Mouse (Mus musculus) naive thymus-derived CD4-positive, alpha-beta T cell, adult 2 months (primary cell): ENCODE measurements around the gene Tbc1d8b.
A peak's percentile ranks its signal among the peaks of the same experiment; 100 is the strongest.

Experiments
- DNase-seq: peaks from one replicate; pipeline ENCODE4 v3.0.0-alpha.2; 2011; ENCODE audit warnings: low read depth

The Tbc1d8b gene

DNA sequence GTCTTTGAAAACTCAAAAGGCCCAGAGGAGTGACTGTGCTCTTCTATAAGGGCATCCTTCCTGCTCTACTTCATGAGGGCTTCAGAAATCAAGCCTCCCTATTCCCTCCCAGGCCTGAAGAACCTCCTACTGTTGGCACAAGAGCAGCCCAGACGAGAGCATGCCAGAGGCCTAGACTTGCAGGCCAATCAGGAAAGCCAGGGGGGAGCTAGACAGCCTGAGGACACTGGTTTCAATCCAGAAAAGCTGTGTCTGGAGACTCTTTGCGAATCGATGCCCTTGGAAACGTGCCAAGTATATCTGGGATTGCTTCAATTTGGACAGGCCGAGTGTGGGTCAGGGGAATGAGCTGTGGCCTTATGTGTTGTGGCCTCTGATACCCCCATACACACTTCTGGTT lies 94.6 kb downstream of the Tbc1d8b start:
- DNase-seq, result no peak

DNA sequence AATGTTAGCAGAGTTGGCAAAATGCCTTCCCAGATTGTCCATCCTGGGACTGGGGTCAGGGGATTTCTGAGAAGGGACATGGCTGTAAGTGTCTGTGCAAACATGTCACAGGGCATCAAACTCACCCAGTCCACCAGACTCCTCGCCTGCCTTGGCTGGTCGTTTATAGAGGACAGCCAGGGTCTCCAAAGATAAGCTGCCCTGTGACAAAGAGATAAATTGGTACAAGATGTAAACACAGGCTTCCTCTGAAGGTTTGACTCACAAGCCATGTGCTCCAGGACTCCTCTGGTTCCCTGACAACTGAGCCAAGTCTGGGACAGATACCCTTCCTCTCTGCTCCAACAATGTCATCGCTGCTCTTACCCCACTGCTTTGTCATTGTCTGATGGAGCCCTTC lies 96.2 kb downstream of the Tbc1d8b start:
- no peak for DNase-seq

DNA sequence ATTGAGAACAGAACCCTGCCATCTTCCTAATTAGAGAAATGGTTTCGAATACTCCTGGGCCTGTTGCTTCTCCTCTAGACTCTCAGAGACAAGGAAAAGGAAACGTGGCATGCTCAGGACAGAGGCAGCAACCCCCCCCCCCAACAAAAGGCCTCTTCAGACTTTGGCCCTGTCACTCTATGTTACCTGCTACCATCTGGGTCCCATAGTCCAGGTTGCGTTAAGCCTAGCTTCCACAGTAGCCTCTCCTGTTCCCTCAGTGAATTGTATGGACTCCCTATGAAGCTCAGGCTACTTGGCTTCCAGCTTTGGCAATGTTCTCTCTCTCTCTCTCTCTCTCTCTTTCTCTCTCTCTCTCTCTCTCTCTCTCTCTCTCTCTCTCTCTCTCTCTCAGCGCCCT lies 96.8 kb downstream of the Tbc1d8b start:
- no peak for DNase-seq

DNA sequence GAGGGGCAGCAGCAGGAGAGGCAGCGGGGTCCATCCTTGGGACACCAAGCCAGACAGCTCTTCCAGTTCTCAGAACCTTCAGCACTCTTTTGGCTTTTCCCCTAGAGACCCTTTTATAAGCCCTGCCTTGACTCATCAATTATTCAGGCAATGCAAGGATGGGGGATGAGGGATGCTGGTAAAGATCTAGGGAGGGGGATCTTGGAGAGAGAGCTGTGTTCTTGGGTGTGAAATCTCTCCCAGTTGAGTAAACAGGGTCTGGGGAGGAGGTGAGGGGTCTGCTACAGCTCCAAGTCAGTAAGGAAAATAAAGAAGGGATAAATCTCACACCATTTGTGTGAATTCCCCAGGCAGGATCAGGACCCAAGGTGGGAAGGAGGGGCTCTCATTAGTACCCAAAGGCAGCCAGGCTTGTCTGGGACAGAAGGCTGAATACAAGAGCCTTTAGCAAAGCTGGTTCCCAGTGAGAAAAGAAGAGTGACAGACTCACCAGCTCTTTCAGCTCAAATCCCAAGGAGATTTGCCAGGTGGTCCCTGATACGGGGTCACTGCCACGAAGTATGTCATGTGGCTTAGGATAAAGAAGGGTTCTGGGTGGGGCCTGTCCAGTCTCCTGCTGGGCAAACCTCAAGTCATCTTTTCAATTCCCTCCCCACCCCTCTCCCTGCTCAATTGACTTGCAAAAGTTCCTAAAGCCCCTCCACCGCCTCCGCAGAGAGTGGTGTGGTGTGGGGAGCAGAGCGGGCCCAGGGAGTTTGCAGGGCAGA lies 97.7 kb downstream of the Tbc1d8b start, which contains the start of gene Ripply1:
Ripply1 (minus strand) TSS at position 76 of the 767 bp plus-strand sequence.
- DNase-seq, result no peak

DNA sequence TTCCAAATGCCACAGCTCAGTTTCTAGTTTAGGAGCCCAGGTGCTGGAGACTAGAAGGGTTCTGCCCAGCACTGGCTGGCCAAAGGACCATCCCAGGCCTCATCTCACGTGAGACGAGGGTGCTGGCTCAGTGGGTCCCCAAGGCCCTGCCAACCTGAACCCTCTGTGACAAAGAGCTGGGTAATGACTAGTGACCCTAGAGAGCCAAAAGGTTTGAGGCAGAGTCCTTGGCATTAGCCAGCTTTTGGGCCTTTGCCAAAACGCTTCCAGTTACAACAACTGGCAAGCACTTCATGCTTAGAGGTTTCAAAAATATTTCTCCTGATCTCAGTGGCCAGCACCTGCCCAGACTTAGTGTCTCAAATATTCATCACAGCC lies 98.2 kb downstream of the Tbc1d8b start:
- DNase-seq, result no peak

DNA sequence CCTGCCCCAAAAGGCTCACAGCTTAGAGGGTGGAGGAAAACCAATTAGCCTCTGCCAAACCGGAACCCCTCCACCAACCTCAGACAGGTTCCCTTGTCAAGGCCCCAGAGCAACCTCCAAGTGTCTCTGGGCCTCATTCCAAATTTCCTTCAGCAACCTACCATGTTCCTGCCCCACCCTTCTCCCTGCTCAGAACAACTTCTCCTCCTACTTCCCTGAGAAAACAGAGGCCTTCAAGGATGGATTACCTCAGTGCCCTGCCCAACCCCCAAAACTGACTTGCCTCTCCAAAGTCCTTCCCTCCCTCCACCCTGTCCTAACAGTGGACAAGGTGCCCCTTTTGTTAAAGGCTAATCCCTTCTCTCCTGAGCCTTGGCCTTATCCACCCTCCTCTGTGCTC lies 101.0 kb downstream of the Tbc1d8b start:
- no peak for DNase-seq

DNA sequence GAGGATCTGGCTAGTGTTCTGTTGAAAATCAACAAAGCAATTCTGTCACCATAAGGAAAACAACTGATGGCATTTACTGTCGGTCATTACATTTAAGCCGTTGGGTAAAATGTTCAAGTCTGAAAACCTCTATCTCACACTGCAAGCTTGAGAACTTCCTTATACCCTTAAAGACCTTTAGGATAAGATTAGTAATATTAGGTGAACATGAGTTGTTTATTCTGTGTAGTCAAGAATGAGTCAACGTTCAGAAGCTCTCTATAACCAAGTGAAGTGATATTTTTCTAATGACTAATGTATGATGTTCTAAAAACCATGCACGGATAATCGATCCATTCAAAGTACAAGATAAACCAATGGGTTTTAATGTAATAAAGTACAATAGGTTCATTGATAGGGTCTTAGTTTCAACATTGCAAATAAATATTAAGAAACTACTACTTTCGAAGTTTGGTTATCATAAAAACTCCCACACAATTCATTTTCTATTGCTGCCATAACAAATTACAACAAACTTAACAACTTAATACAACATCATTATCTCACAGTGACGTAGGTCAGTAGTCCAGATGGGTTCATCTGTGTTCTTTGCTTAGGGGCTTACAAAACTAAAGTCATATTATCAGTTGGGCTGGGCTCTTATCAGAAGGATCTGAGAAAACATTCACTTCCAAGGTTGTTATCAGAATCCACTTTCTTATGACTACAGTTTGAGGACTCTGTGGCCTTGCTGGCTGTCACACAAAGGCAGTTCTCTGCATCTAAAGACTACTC lies 109.5 kb downstream of the Tbc1d8b start:
- no peak for DNase-seq

DNA sequence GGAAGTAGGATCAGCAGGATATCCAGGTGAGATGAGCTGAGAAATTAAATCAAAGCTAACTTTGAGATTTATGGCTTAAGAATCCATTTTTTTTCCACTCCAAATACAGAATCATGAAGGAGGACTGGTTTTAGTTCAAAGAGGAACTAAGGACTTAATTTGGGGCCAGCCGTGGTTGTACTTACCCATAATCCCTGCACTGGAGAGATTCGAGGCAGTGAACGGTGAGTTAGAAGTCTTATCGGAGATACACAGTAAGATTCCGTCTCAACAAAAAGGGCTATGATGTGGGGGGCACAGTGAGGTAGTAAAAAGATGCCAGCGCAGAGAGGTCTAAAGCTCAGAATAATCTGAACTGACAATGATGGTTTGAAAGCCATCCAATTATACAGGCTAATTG lies 111.2 kb downstream of the Tbc1d8b start:
- DNase-seq, result no peak

DNA sequence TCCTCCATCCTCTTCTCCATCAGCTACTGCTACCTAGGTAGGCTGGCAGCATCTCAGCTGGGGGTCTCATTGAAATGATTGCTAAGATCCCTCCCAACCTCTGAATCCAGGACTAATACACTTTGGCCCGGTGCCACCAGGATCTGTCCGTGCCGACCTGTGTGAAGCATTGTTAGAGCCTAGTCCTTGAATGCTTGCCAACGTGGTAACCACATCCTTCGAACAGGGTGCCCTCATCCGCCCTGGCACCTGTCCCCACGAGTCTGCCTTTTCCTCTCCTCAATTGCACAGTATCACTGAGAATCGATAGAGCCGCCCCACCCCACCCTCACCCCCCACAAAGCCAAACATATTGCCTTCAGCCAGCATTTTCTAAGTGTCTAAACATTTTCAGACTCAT lies 113.1 kb downstream of the Tbc1d8b start:
- DNase-seq, result peak; percentile 57

DNA sequence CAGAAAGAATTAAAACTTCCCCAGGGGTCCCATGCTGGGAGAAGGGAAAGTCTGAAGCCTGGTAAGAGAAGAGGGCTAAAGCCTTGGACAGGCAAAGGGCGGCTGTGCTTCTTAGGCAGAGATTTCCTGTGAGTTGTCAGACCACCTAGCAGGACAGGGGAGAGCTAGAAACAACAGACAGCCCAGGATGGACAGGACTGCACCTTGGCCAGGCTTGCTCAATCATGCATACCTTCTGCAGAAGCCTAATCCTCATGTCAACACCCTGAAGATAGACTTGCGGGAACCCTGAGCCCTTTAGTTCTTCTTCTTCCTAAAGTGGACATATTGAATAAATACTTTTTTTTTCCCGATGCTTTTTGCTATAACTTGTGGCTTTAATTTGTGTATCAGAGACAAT lies 115.2 kb downstream of the Tbc1d8b start:
- DNase-seq, result no peak

DNA sequence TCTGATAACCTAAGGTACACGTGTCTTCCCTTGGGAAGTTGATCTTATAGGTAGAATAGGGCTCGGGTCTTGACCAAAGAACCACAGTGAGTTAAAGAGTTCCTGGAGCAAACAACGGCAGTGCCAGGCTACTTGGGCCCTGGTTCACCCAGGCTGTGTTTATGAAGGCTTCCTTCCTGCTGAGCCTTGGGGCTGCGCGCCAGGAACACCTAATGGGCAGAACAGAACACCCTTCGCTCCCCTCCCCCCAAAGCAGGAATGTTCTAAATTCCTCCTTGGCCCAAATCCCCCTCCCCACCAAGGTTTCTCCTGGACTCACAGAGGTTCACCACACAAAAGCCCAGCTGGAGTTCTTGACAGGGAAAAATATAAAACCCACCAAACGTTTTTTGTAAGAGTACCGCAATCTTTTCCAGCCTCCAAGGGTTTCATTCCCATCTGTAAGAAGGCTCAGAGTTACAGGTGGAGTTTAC lies 115.6 kb downstream of the Tbc1d8b start, which contains the start of gene Cldn2:
Cldn2 (plus strand) TSS at position 423 of the 473 bp plus-strand sequence.
- DNase-seq, result no peak
